Mouse (Mus musculus) adrenal gland, adult 8-10 months (tissue): Measurements from ENCODE around the gene Rps21. TPM values are rescaled to one million over a fixed set of nuclear protein-coding genes. Genes with fewer than 3 reads are reported as not detected.

Experiments used
- DNase-seq: peaks from one replicate; pipeline ENCODE4 v3.0.0; 2022
- microRNA-seq, 2 experiments: library from miRNA; unstranded; fragments of <30 nt; microRNA quantifications; one replicate each; pipeline ENCODE4 v1.2.0; 2022
- total RNA-seq, 4 experiments: library from RNA; stranded (reverse); gene quantifications; 2 replicates each; pipeline ENCODE4 v1.2.4; 2022

The Rps21 gene
- total RNA-seq, 4 experiments from 2014 or later: 772 to 1,010 (median 917) TPM

- DNase-seq: no peak
Observed at GRCm38 (mm10) chr2:180292026-180292425, 34.8 kb downstream of the Rps21 start.

GRCm38 (mm10) chr2:180292906-180293305, 35.7 kb downstream of the Rps21 start:
- DNase-seq: no peak

- no peak for DNase-seq
Observed at GRCm38 (mm10) chr2:180300252-180300651, 43.1 kb downstream of the Rps21 start.

GRCm38 (mm10) chr2:180300771-180301170, 43.6 kb downstream of the Rps21 start:
- DNase-seq: no peak

- no peak for DNase-seq
Observed at GRCm38 (mm10) chr2:180302201-180302600, 45.0 kb downstream of the Rps21 start.

GRCm38 (mm10) chr2:180303468-180303867, 46.3 kb downstream of the Rps21 start:
- DNase-seq: no peak

- DNase-seq: no peak
Observed at GRCm38 (mm10) chr2:180304554-180304953, 47.4 kb downstream of the Rps21 start.

GRCm38 (mm10) chr2:180305490-180305889, 48.3 kb downstream of the Rps21 start:
- no peak for DNase-seq

GRCm38 (mm10) chr2:180306009-180306408, 48.8 kb downstream of the Rps21 start:
- DNase-seq: no peak

- DNase-seq: no peak
Observed at GRCm38 (mm10) chr2:180306423-180307168, 49.4 kb downstream of the Rps21 start.

GRCm38 (mm10) chr2:180307680-180308079, 50.5 kb downstream of the Rps21 start:
- no peak for DNase-seq

Small RNA genes lying within 50 kb of the gene (microRNA-seq; reads per million reads assigned to microRNA genes)
- gene Mir3091: 0 reads per million in 2 experiments

Other genes starting within 250 kb of the Rps21 start
- gene Lsm14b, start 232.4 kb upstream of the Rps21 start, total RNA-seq: 10 to 100 TPM; 41.8 to 54.8 (median 48.5) TPM
- gene Psma7, start 214.9 kb upstream of the Rps21 start, total RNA-seq: 100 to 1,000 TPM; 195 to 232 (median 215) TPM
- gene Ss18l1, start 214.9 kb upstream of the Rps21 start, total RNA-seq: 10 to 100 TPM in 3 of 4 experiments, 1 to 10 TPM in 1; 9.9 to 14.3 (median 11.7) TPM
- gene Mtg2, start 186.8 kb upstream of the Rps21 start, total RNA-seq: 10 to 100 TPM; 17.3 to 26.1 (median 21.6) TPM
- under 1 TPM; 0.17 to 0.89 (median 0.27) TPM for gene Hrh3, start 152.9 kb upstream of the Rps21 start, total RNA-seq
- 10 to 100 TPM; 41.8 to 61.6 (median 48.6) TPM for gene Osbpl2, start 138.1 kb upstream of the Rps21 start, total RNA-seq
- gene Adrm1, start 85.9 kb upstream of the Rps21 start, total RNA-seq: 100 to 1,000 TPM; 158 to 178 (median 163) TPM
- 10 to 100 TPM; 27.7 to 97.1 (median 46.8) TPM for gene Lama5, start 31.5 kb upstream of the Rps21 start, total RNA-seq
- gene Cables2, start 16.1 kb downstream of the Rps21 start, total RNA-seq: 10 to 100 TPM; 13.6 to 17.0 (median 15.1) TPM
- gene Rbbp8nl, start 32.5 kb downstream of the Rps21 start, total RNA-seq: not detected
- under 1 TPM in 2 of 4 experiments, not detected in 2; 0.07 to 0.09 TPM for gene Gata5, start 77.3 kb downstream of the Rps21 start, total RNA-seq
- gene Slco4a1, start 198.9 kb downstream of the Rps21 start, total RNA-seq: under 1 TPM in 3 of 4 experiments, not detected in 1; 0.67 to 0.81 (median 0.73) TPM
- not detected for gene Ntsr1, start 242.6 kb downstream of the Rps21 start, total RNA-seq